Mouse (Mus musculus) heart, postnatal 36 days (tissue): ENCODE results near the gene Pomgnt2. TPM values are rescaled to one million over a fixed set of nuclear protein-coding genes. Genes with fewer than 3 reads are reported as not detected.
"Not testable (repeated sequence)": the region's sequence is repeated elsewhere in the genome, so short reads cannot be mapped to it uniquely, and the experiment has no call there.

Experiments used
- DNase-seq, 2 experiments: peaks; one replicate each; pipeline ENCODE4 v3.0.0; 2021 to 2022
- intact Hi-C: fragments of 180-260 bp; cut with DNase I; formaldehyde crosslinking; loops from one replicate; pipeline ENCODE4 v1.15.1; 2025
- total RNA-seq, 2 experiments: library from RNA; stranded (reverse); gene quantifications; 2 replicates each; pipeline ENCODE4 v1.2.3; 2021

The Pomgnt2 gene
- total RNA-seq: 10 to 100 TPM; 10.6 to 14.9 TPM

DNA sequence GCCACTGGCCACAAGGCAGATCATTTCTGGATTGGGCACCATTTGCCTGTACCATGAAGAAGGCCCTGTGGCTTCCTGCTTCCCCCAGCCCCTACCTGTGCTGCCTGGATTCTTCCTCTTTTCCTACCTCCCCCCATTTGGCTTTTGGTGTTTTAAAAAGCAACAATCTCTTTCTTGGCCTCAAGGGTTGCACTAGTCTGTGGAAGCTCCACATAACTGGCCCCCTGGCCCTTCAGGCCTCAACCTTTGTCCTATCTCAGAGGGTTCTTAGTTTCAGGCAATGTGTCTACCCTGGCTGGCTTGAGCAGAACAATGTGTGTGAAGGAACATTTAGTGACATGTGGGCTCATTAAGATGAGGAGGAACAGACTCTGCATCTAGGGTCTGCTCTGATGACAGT lies at the start of gene Pomgnt2:
TSS of gene Pomgnt2 (minus strand) at position 101 of the 400 bp plus-strand sequence.
- DNase-seq: no peak
- intact Hi-C loops: no loop called here

DNA sequence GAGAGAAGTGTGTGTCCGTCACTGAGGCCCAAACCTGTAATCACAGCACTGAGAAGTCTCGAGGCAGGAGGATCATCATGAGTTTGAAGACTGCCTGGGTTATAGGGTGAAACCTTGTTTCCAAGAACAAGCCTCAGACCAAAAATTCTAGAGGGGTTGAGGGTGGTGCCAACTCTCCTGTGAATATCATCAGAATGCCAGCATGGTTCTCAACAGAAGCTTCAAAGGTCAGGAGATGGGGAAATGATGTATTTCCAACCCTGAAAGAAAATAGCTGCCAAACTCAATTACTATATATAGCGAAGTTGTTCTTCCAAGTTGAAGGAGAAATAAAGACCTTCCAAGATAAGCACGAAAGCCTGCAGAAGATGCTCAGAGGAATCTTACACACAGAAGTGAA lies 42.9 kb upstream of the Pomgnt2 start:
- intact Hi-C loops: no loop called here
- DNase-seq: no peak

DNA sequence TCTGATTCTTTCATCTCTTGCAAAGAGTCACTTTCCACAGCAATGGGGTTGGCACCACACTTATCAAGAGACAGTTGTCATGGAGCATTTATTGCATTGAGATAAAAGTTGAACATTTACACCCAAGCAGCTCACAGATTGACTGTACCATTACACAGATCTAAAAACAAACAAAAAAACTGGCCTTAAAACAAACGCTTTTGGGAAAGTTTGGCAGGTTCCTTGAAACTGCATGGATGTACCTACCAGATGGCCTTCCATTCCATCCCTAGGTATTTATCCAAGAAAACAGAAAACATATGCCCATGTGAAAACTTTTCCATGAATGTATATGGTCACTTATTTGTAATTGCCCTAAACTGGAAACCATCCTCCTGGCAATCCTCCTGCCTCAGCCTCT lies 41.7 kb upstream of the Pomgnt2 start:
- intact Hi-C loops: no loop called here
- DNase-seq: no peak

DNA sequence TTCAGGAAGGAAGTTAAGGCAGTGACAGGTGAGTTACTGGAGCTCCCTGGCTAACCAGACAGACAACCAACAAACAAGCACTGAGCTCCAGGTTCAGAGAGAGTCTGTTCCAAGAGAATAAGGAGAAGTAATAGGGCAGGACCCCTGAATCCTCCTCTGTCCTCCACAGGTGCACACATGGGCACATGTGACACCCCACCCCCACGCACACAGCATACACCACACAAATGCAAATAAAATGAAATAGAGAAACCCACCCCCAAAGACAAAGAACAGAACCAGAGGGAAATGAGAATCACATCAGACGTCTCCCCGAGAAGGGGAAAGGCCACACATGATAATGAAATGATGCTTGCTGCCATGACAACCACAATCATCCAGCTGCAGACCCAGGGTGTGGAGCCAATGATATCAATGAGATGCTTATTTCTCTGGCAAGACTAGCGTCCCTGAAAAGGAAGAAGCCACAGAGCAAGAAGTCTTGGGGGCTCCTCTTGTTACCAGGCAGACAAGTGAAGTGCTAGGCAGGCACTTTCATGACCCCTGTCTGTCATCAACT lies 39.7 kb upstream of the Pomgnt2 start:
- DNase-seq: no peak
- intact Hi-C loops: no loop called here

DNA sequence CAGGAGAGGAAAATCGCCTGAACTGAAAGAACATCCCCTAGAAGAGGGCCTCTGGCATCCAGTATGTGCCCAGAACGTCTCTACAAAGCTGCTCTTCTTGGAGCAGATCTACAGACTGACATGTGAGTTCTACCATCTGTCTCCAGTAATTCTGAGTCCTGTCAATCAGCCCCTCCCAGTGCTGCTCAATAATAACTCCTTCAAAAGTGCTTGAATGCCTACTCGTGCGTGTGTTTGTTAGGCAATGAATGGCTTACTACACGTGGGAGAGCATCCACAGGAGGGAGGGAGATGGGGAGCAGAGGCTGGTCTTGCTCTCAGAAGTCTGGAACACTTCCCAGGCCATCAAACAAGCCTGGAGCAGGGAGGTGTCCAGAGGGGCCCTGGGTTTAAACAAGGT lies 38.9 kb upstream of the Pomgnt2 start:
- DNase-seq: no peak
- intact Hi-C loops: no loop called here

DNA sequence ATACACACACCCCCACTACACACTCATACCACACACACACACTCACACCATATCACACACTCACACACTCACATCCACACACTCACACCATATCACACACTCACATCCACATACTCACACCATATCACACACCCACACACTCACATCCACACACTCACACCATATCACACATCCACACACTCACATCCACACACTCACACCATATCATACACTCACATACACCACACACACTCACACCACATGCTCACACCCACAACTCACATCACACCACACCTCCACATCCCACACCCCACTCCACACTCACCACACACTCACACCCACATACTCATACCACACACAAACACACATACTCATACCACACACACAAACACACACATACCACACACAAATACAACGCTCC lies 38.0 kb upstream of the Pomgnt2 start:
- no peak for DNase-seq
- intact Hi-C loops: no loop called here

DNA sequence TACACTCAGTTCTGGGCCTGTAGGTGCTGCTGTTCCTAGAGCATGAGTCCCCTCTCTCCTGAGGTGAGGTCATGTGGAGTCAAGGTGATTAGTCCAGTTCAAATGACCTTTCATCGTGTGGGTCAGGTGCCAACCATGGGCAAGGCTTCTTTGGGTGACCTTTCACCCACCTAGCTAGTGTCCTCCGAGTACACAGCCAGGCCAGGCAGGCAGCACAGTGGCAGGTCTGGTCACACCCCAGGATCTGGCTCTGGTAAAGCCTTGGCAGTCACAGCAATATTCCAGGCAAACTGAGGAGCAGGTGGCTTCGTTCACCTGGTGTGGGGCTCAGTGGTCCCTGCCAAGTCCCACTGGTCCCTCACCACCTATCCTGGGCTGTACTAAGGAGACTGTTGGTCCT lies 35.2 kb upstream of the Pomgnt2 start:
- intact Hi-C loops: no loop called here
- no peak for DNase-seq

DNA sequence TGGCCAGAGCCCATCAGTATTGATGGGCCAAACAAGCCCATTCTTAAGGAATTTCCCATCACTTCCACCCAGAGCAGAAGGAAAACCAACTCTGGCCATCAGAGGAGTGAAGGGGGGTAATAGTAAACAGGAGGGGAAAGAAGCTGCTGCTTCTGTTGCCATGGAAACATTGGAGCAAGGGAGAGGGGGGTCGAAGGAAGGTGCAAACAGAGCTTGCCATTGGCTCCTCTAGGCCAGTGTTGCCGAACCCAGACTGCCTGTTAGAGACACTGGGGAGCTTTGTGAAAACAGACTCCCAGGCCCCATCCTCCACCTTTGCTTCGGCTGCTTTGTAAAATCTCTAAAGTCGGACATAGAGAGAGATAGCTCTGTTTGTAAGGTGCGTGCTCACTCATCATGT lies 33.8 kb upstream of the Pomgnt2 start:
- intact Hi-C loops: no loop called here

DNA sequence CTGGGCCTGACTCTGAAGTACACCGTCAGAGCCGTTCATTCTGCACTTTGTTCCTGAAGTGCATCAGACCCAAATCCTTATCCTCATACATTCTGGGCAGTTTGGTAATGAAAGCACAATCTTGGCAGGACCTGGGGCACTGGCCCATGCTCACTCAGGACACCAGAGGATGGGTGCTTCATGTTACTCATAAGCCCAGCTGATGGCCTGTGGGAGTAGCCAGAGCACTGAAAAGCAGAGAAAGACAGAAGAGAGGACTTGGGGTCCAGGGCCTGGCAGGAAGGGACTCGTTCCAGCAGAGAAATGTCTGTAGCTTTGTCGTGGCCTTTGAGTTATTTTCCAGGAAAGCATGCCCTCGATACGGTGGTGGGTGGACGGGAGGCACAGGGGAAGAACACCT lies 32.9 kb upstream of the Pomgnt2 start:
- DNase-seq: no peak
- intact Hi-C loops: no loop called here

More for the DNA sequence above, 33.8 kb upstream of the Pomgnt2 start:
- DNase-seq: no peak

DNA sequence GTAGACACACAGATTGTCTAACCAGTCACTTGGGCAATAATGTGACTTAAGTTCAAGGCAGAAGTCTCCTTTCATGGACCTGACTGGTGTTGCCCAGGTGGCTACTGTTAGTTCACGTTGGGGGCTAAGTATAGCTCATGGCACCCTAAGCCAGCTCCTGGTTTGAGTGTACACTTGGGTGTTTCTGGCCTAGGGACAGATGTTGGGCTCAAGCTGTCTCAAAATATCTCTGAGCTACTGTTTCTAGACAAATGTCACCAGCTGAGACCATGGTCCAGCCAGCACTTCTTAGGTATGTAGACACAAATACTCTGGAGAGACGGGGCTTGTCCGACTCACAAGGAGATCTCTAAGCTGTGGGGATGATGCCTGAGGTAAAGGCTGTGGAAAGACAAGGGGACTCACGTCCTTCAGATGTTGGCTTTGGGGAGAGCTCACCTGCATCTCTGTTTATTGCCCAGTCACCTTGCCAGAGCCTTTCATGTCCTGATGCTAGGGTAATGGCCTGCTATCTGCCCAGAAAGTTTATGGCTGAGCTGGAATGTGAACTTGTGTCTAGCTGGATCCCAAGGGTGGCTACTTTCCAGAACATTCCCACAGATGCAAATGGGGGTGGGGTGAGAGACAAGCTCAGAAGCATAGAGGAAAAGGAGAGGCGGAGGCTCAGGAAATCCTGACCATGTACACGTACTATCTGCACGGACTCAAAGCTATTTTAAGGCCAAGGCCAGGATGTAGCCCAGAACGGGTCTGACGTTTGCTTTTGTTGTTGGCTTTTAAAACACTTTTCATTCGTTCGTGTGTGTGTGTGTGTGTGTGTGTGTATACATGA lies 31.2 kb upstream of the Pomgnt2 start:
- DNase-seq: peak; percentile 77 to 83
- intact Hi-C loops: loop anchor here (1.0 kb wide), 2 partner anchors 37 to 56 kb away; no protein-coding TSS in a partner anchor

DNA sequence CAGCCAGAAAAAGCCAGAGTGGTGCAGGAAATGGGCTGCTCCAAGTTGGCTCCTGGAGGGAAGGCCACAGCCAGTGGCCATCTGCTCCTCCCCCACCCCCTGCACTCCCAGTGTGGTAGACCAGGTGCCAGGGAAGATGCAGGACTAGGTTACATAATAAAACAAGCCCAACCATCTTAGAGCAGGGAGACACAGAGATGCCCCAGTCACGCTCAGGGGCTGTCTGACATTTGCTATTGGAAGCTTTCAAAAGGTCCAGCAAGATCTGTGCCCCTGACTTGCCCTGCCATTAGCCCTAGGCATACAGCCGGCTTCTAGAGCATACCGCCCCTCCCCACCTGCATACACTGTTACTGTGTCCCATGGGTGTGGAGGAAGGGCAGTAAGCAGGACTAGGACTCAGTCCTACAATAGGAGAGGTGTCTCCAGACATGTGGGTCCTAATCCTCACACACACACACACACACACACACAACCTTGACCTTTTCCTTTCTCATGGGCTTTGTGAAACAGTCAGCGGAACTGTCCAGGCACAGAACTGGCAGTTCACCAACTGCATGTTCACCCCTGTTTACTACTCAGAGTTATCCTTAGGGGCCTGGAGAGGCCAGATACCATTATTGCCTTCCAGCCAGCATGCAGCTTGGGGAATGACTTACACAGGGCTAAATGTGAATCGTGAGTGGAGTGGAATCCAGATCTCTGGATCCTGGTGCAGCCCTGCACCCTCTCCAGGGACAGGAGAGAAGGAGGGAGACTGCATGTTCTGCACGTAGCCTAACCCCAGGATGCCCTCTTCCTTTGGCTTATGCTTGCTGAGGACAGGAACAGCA lies 30.4 kb upstream of the Pomgnt2 start:
- intact Hi-C loops: no loop called here
- peak; percentile 73 to 83 for DNase-seq

DNA sequence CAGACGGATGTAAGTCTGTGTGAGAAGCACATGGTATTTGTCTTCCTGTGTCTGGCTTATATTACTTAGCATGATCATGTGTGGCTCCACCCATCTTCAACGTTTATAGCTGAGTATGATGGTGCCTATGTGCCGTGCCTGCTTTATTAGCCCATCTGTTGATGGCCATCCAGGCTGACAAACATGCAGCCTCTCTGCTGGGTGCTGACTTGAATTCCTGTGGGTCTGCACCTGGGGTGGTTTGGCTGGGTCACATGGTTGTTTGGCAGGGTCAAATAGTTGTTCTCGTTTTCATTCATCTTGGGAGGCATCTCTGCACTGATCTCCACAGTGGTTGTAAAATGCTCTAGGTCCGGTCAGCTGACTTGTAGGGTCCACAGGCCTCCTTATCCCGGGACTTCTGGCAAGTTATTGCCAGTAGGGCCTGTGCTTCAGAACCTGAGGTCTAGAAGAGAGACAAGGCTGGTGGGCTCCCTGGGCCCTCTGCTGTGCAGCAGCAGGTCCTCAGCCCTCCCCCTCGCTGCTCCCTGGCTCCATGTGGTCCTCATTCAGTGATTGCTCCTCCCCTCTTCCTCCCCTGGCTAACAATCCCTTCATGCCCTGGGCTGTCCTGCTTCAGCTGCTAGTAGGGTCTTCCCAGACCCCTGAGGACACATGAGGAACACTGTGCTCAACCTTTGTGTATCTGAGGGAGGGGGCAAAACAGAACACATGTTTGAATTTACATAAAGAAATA lies 29.1 kb upstream of the Pomgnt2 start:
- DNase-seq: no peak
- intact Hi-C loops: no loop called here

DNA sequence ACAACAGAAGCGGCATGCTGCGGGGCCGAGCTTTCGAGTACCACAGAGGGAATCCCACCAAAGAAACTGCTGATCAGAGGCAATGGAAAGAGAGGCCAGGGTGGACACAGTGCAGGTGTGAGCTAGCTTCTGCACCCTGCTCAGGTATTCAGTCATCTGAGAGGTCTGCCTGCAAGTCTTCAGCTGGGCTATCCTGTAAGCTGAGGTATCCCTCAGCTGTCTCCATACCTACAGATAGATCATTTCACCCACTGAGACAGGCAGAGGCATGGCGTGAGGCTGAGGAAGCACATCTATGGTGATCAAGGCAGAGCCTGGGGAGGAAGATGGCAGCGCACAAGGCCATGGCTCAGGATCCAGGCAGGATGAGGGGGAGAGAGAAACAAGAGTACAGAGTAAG lies 27.5 kb upstream of the Pomgnt2 start:
- DNase-seq: no peak
- intact Hi-C loops: no loop called here

DNA sequence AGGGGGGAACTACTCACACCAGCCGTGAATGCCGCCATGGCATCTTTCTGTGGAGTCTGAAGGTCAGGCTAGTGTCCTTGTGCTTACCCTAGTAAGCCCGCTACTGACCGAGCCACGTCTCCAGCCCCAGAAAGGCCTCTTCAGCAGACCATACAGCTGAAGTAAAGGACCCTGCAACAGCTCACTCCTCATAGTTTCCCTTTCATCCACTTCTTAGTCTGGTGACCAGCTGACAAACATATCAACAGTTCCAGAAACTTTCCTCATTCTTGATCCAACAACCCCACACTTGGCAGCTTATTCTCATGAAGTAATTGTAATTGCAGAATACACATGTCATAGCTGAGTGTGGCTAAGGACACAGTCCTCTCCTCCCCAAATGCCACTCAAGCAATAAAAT lies 27.0 kb upstream of the Pomgnt2 start:
- peak; percentile 21 to 38 for DNase-seq
- intact Hi-C loops: loop anchor here (2.0 kb wide), 2 partner anchors 87 to 95 kb away; no protein-coding TSS in a partner anchor

DNA sequence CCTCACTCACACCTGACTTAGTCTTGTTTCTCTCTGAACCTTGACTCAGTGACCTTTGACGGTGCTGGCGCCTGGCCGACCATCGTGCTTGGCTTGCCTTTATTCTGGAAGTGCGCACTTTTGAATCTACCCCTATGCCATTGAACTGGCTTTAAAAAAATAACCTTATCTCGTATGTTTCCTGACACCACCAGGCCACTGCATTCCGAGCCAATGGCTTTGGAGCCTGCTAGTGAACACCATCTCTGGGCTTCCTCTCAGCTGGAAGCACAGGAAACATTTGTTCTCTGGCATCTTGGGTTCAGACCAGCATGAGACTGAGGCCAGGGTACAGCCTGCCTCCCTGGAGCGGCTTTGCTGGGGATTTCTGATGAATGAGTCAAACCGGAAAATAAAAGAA lies 25.9 kb upstream of the Pomgnt2 start:
- intact Hi-C loops: loop anchor here (2.0 kb wide), 2 partner anchors 88 to 96 kb away; no protein-coding TSS in a partner anchor
- DNase-seq: peak; percentile 86 to 90

DNA sequence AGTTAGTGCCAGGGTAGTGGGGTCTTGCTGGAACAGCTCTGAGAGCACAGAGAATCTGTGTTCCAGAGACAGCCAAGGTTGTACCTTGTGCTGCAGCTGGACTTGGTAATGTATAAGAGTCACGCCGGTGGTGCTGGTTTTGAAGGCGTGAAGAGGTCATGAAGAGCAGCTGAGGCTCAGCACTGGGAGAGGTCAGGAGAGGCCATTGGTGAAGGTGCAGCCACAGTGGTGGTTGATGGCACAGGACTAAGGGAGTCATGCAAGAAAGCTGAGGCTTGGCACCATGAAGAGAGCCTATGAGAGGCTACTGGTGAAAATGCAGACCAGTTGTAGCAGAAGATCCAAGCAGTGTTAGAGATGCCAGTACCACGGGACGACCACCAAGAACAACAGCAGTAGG lies 24.7 kb upstream of the Pomgnt2 start:
- DNase-seq: peak in 1 of 2 experiments; percentile 10
- intact Hi-C loops: no loop called here

DNA sequence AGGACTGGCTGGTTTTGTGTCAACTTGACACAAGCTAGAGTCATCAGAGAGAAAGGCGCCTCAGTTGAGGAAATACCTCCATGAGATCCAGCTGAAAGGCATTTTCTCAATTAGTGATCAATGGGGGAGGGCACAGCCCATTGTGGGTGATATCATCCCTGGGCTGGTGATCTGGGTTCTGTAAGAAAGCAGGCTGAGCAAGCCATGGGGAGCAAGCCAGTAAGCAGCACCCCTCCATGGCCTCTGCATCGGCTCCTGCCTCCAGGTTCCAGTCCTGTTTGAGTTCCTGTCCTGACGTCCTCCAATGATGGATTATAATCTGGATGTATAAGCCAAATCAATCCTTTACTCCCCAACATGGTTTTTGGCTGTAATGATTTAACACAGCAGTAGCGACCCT lies 24.3 kb upstream of the Pomgnt2 start:
- DNase-seq, intact Hi-C loops: not testable (repeated sequence)

DNA sequence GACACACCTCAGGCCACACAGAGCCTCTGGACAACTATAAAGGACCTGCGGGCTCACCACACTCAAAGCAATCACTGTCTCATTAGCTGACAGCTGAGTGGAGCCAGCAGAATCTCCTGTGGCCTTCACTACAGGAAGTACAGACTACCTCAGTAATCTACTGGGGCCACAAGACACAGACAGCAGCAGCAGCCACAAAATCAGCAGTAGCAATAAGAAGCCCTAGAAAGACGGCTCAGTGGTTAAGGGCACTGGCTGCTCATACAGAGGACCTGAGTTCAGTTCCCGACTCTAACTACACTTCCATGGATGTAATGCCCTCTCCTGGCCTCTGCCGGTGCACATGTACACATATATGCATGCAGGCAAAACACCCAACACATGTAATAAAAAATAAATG lies 23.4 kb upstream of the Pomgnt2 start:
- DNase-seq: peak in 1 of 2 experiments; percentile 11
- intact Hi-C loops: no loop called here

DNA sequence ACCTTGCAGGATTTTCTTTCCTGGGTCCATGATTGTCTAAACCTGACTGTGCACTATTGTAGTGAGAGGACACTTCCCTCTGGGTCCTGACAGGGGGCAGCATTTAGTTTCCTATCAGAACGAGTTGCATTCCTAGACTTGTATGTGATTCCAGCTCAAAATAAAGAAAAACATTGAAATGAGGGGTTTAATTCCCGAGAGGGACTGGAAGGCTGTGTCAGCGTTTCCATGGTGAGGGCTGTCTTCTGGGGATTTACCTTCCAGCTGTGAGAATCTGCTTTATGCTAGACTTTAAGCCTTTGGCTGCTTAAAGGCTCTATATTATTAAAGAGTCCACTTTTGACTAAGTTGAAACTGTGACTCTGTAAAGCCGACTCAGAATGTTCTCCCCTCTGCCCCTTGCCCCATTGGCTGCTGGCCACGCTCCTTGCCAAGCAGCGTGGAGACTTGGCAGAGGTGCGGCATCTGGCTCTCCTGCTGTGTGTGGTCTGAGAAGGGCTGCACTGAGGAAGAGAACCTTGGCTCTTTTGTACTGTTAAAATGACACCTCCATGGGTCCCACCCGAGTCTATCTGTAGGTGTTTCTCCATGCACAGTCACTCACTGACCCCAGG lies 22.0 kb upstream of the Pomgnt2 start:
- intact Hi-C loops: loop anchor here (1.0 to 10.0 kb wide), 5 partner anchors 166 to 296 kb away; no protein-coding TSS in a partner anchor
- DNase-seq: peak; percentile 67 to 70

DNA sequence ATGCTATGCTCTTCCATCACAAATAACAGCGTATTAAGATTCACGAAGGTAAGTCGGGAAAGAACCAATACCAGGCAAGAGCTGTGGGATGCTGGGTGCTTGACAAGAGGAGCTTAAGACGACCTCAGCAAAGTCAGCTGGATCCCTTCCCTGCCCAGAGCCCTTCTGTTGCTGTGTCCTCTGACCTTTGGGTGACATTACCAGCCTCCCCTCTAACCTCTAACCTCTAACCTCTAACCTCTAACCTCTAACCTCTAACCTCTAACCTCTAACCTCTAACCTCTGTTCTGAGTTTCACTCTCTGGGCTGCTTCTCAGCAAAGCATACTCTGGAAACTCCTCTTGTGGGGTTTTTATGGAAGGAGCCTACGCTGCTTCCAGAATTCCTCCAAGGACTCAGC lies 21.2 kb upstream of the Pomgnt2 start:
- no peak for DNase-seq
- intact Hi-C loops: loop anchor here (1.0 to 10.0 kb wide), 4 partner anchors 182 to 297 kb away; no protein-coding TSS in a partner anchor
